In genomic region chr13:52048777-52049176, GRCm38 (mm10) we compare ENCODE assay signal across 26 mouse cellular contexts.
A peak's percentile ranks its signal among the peaks of the same experiment; 100 is the strongest.
DNase-seq lines count a peak whose midpoint lies in the region; ATAC-seq lines count a peak whose summit lies in the region.
"Had no signal": no experiment of that assay in that cellular context is flagged by ENCODE, and none has a peak within 500 bp of the region (broad histone marks: within the 10 kb centered on the region; RNA-seq: fewer than 3 reads in every experiment).

No protein-coding gene starts in this region.

- 0 out of 2 replicates have a peak, but pooled peaks have one; percentile 26 for ATAC-seq in hindbrain, embryonic 16.5 days
- no peak for ATAC-seq in hindbrain, embryonic 12.5 days (ENCODE audit: low FRiP score)
- ATAC-seq in kidney, embryonic 15.5 days (replicated peaks; ENCODE audit: low FRiP score) = no peak
- peak; percentile 34; the same call in 1 of the 2 replicates for ATAC-seq in neural tube, embryonic 14.5 days (ENCODE audit: low read depth)
- ATAC-seq in neural tube, embryonic 15.5 days (ENCODE audit: low FRiP score) = no peak
- ATAC-seq: forebrain, embryonic 13.5 days; intestine, postnatal 0 days; liver, embryonic 12.5 days; liver, postnatal 0 days had no signal

- H3K4me3 ChIP-seq in hindbrain, embryonic 16.5 days (ENCODE audit: low read length) = no peak overlapping the region
- no peak overlapping the region for H3K4me3 ChIP-seq in hindbrain, embryonic 12.5 days
- H3K4me3 ChIP-seq in kidney, embryonic 15.5 days (replicated peaks) = no peak overlapping the region
- no peak overlapping the region for H3K4me3 ChIP-seq in neural tube, embryonic 14.5 days (ENCODE audit: low read depth, low read length)
- H3K4me3 ChIP-seq in neural tube, embryonic 15.5 days (replicated peaks) = no peak overlapping the region
- H3K4me3 ChIP-seq: forebrain, embryonic 13.5 days; heart, embryonic 10.5 days; heart, embryonic 15.5 days; liver, embryonic 12.5 days; midbrain, embryonic 12.5 days had no signal

- no peak overlapping the region for H3K4me2 ChIP-seq in hindbrain, embryonic 16.5 days (ENCODE audit: low read length)
- H3K4me2 ChIP-seq in hindbrain, embryonic 12.5 days (replicated peaks) = no peak overlapping the region
- no peak overlapping the region for H3K4me2 ChIP-seq in kidney, embryonic 15.5 days
- no peak overlapping the region for H3K4me2 ChIP-seq in neural tube, embryonic 14.5 days (ENCODE audit: low read depth, low read length)
- no peak overlapping the region for H3K4me2 ChIP-seq in neural tube, embryonic 15.5 days
- H3K4me2 ChIP-seq: forebrain, embryonic 13.5 days; heart, embryonic 15.5 days; liver, embryonic 12.5 days; midbrain, embryonic 12.5 days had no signal

- H3K9ac ChIP-seq in hindbrain, embryonic 16.5 days (ENCODE audit: low read depth, low read length) = no peak overlapping the region
- H3K9ac ChIP-seq in hindbrain, embryonic 12.5 days = no peak overlapping the region
- no peak overlapping the region for H3K9ac ChIP-seq in kidney, embryonic 15.5 days
- no peak overlapping the region for H3K9ac ChIP-seq in neural tube, embryonic 14.5 days (replicated peaks; ENCODE audit: low read depth, low read length)
- no peak overlapping the region for H3K9ac ChIP-seq in neural tube, embryonic 15.5 days (replicated peaks)
- H3K9ac ChIP-seq: forebrain, embryonic 13.5 days; heart, embryonic 15.5 days; liver, embryonic 12.5 days; liver, postnatal 0 days; midbrain, embryonic 12.5 days had no signal

- no peaks in the 10 kb centered on the region for H3K27me3 ChIP-seq in hindbrain, embryonic 16.5 days (replicated peaks; ENCODE audit: control insufficient read depth, insufficient read depth, low read length)
- H3K27me3 ChIP-seq in hindbrain, embryonic 12.5 days = no peaks in the 10 kb centered on the region; the same call in 1 of the 2 replicates
- H3K27me3 ChIP-seq in kidney, embryonic 15.5 days = no peaks in the 10 kb centered on the region
- H3K27me3 ChIP-seq in neural tube, embryonic 14.5 days (ENCODE audit: control insufficient read depth, insufficient read depth, low read length) = no peaks in the 10 kb centered on the region
- no peaks in the 10 kb centered on the region for H3K27me3 ChIP-seq in neural tube, embryonic 15.5 days (replicated peaks)
- H3K27me3 ChIP-seq: forebrain, embryonic 13.5 days; heart, embryonic 15.5 days; liver, embryonic 12.5 days had no signal

- 86% methylated on average over 3 of the region's 3 CpGs for WGBS in hindbrain, embryonic 16.5 days
- 95% methylated on average over 3 of the region's 3 CpGs for WGBS in hindbrain, embryonic 12.5 days
- WGBS in kidney, embryonic 15.5 days = 69% methylated on average over 3 of the region's 3 CpGs
- WGBS in neural tube, embryonic 14.5 days = 88% methylated on average over 3 of the region's 3 CpGs
- 92% methylated on average over 3 of the region's 3 CpGs for WGBS in neural tube, embryonic 15.5 days

- H3K4me1 ChIP-seq in hindbrain, embryonic 16.5 days (ENCODE audit: control insufficient read depth, insufficient read depth, low read depth, low read length) = peaks cover 10% of the 10 kb centered on the region
- peaks cover 21% of the 10 kb centered on the region for H3K4me1 ChIP-seq in hindbrain, embryonic 12.5 days
- peaks cover 10% of the 10 kb centered on the region; the same call in 1 of the 2 replicates for H3K4me1 ChIP-seq in kidney, embryonic 15.5 days
- H3K4me1 ChIP-seq in neural tube, embryonic 14.5 days (ENCODE audit: control insufficient read depth, insufficient read depth, low read length) = no peaks in the 10 kb centered on the region; the same call in 1 of the 2 replicates
- peaks cover 25% of the 10 kb centered on the region for H3K4me1 ChIP-seq in neural tube, embryonic 15.5 days

- DNase-seq in kidney, adult 9 months = peak; percentile 73
- no peak for DNase-seq in urinary bladder, postnatal 4 days (ENCODE audit: low spot score in 2 of 2)
- DNase-seq: adrenal gland, adult 8-10 months; cerebellum, adult 11 months; cerebellum, adult 9-10 months; cerebellum, postnatal 36 days; heart, adult 11 months; layer of hippocampus, postnatal 36 days; left cerebral cortex, postnatal 4 days; liver, postnatal 0 days; lung, postnatal 36 days; right cerebral cortex, adult 18-20 months; spleen, adult 18-20 months; thymus, postnatal 14 days had no signal

- no peak overlapping the region for H3K27ac ChIP-seq in hindbrain, embryonic 16.5 days (ENCODE audit: low read depth, low read length)
- H3K27ac ChIP-seq in hindbrain, embryonic 12.5 days = no peak overlapping the region
- H3K27ac ChIP-seq in kidney, embryonic 15.5 days = no peak overlapping the region
- H3K27ac ChIP-seq in neural tube, embryonic 14.5 days (ENCODE audit: low read depth, low read length) = no peak overlapping the region
- H3K27ac ChIP-seq in neural tube, embryonic 15.5 days (replicated peaks) = no peak overlapping the region
- H3K27ac ChIP-seq: forebrain, embryonic 13.5 days; heart, embryonic 10.5 days; heart, embryonic 15.5 days; liver, embryonic 12.5 days; midbrain, embryonic 12.5 days had no signal

- no peaks in the 10 kb centered on the region for H3K9me3 ChIP-seq in hindbrain, embryonic 16.5 days (ENCODE audit: control insufficient read depth, low read length)
- H3K9me3 ChIP-seq in hindbrain, embryonic 12.5 days (replicated peaks) = no peaks in the 10 kb centered on the region; the same call in 1 of the 2 replicates
- no peaks in the 10 kb centered on the region for H3K9me3 ChIP-seq in kidney, embryonic 15.5 days (replicated peaks)
- no peaks in the 10 kb centered on the region; the same call in 1 of the 2 replicates for H3K9me3 ChIP-seq in neural tube, embryonic 14.5 days (ENCODE audit: control insufficient read depth, low read length)
- no peaks in the 10 kb centered on the region for H3K9me3 ChIP-seq in neural tube, embryonic 15.5 days (replicated peaks)
- H3K9me3 ChIP-seq: forebrain, embryonic 13.5 days; G1E; heart, embryonic 10.5 days; heart, embryonic 15.5 days; liver, embryonic 12.5 days had no signal

- H3K36me3 ChIP-seq in hindbrain, embryonic 16.5 days (ENCODE audit: control insufficient read depth, insufficient read depth, low read length) = no peaks in the 10 kb centered on the region
- H3K36me3 ChIP-seq in hindbrain, embryonic 12.5 days = no peaks in the 10 kb centered on the region
- no peaks in the 10 kb centered on the region for H3K36me3 ChIP-seq in kidney, embryonic 15.5 days
- H3K36me3 ChIP-seq in neural tube, embryonic 14.5 days (ENCODE audit: control insufficient read depth, insufficient read depth, low read length) = no peaks in the 10 kb centered on the region
- H3K36me3 ChIP-seq in neural tube, embryonic 15.5 days = no peaks in the 10 kb centered on the region
- H3K36me3 ChIP-seq: G1E; heart, embryonic 10.5 days; heart, embryonic 15.5 days; liver, embryonic 12.5 days; midbrain, embryonic 12.5 days had no signal

Comparison
In these comparisons a context has a peak if more than half of its experiments do, and no peak if none do; other contexts are left out.
1. ATAC-seq: peak in hindbrain, embryonic 16.5 days (single experiment) and neural tube, embryonic 14.5 days (single experiment); none in hindbrain, embryonic 12.5 days (single experiment), kidney, embryonic 15.5 days (single experiment) and neural tube, embryonic 15.5 days (single experiment).